Mouse (Mus musculus): ENCODE results near the gene Capns2. TPM values are rescaled to one million over a fixed set of nuclear protein-coding genes. Genes with fewer than 3 reads are reported as not detected.

Gene Capns2
- polyA plus RNA-seq (2012; rRNA removed) = 1.3 and 3.1 TPM in 2 replicates

GRCm38 (mm10) chr8:92901107-92901506, at the start of gene Capns2:
Capns2 (plus strand) TSS chr8:92901407.

GRCm38 (mm10) chr8:92855171-92855894, 45.9 kb upstream of the Capns2 start, which contains the start of gene Lpcat2:
Lpcat2 (plus strand) TSS chr8:92855339.

Other genes with a start within 250 kb of the Capns2 start
- gene Irx6, start 227.1 kb upstream of the Capns2 start, polyA plus RNA-seq (2012; rRNA removed) = 2.4 and 2.7 TPM in 2 replicates
- gene Mmp2, start 74.1 kb upstream of the Capns2 start, polyA plus RNA-seq (2012; rRNA removed) = 29.0 and 92.9 TPM in 2 replicates
- gene Lpcat2, start 46.1 kb upstream of the Capns2 start, polyA plus RNA-seq (2012; rRNA removed) = 7.4 and 9.7 TPM in 2 replicates
- gene Slc6a2, start 58.7 kb downstream of the Capns2 start, polyA plus RNA-seq (2012; rRNA removed) = 0.68 and 1.9 TPM in 2 replicates
- not detected in 2 replicates for gene Ces1a, start 146.8 kb downstream of the Capns2 start, polyA plus RNA-seq (2012; rRNA removed)
- not detected in 2 replicates for gene Ces1b, start 178.6 kb downstream of the Capns2 start, polyA plus RNA-seq (2012; rRNA removed)
- not detected in 2 replicates for gene Ces1c, start 229.9 kb downstream of the Capns2 start, polyA plus RNA-seq (2012; rRNA removed)

Data from central nervous system, embryonic 14 days (tissue).